Mouse (Mus musculus): ENCODE measurements around the gene Endod1.

DNA sequence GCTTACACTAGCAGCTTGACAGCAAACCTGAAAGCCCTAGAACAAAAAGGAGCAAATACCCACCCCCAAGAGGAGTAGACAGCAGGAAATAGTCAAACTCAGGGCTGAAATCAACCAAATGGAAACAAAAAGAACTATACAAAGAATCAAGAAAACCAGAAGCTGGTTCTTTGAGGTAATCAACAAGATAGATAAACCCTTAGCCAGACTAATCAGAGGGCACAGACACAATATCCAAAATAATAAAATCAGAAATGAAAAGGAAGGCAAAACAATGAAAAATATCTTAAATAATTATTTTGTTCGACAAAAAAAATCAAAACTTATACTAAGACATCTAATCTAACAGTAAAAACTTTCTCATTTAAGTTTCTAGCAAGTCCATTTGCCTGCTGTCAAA lies 24.7 kb upstream of the Endod1 start:
- TF ChIP-seq POLR2A (IDR thresholded peaks at IDR 0.05; ENCODE audit: insufficient read length, low read depth) (no peak), USF1 (IDR thresholded peaks at IDR 0.05; ENCODE audit: low read depth) (no peak), MAX (IDR thresholded peaks at IDR 0.05; ENCODE audit: low read depth) (no peak), POLR2AphosphoS2 (IDR thresholded peaks at IDR 0.05; ENCODE audit: insufficient read length, low read depth) (no peak), MYOG (IDR thresholded peaks at IDR 0.05; ENCODE audit: control insufficient read depth in 1 of 3, insufficient read depth in 1 of 3, insufficient read length in 2 of 3, low read depth in 2 of 3) (no peak), E2F4 (IDR thresholded peaks at IDR 0.05; ENCODE audit: insufficient read depth) (no peak), MYOD1 (IDR thresholded peaks at IDR 0.05; ENCODE audit: control insufficient read depth in 1 of 3, insufficient read length in 2 of 3, low read depth in 2 of 3) (no peak), CEBPB (IDR thresholded peaks at IDR 0.05; ENCODE audit: insufficient read depth, poor library complexity, severe bottlenecking) (no peak), TCF12 (IDR thresholded peaks at IDR 0.05; ENCODE audit: insufficient read depth, poor library complexity, severe bottlenecking) (no peak), REST (IDR thresholded peaks at IDR 0.05; ENCODE audit: insufficient read depth, insufficient read length) (no peak), SRF (IDR thresholded peaks at IDR 0.05; ENCODE audit: control insufficient read depth, insufficient read length, low read depth) (no peak)
